Mouse (Mus musculus) C2C12 (cell line): ENCODE measurements around the gene Phip. TPM values are rescaled to one million over a fixed set of nuclear protein-coding genes. Genes with fewer than 3 reads are reported as not detected.

Experiments
- H3K27me3 ChIP-seq: one replicate; pipeline ENCODE4 v1.6.1; 2011; ENCODE audit not compliant: control insufficient read depth, insufficient read depth, insufficient read length
- H3K36me3 ChIP-seq: one replicate; pipeline ENCODE4 v1.6.1; 2011; ENCODE audit not compliant: control insufficient read depth, insufficient read depth
- H3K4me3 ChIP-seq: one replicate; pipeline ENCODE4 v1.5.1; 2011; ENCODE audit warnings: mild to moderate bottlenecking, control low read depth; ENCODE audit not compliant: poor library complexity, insufficient read depth, severe bottlenecking
- H3K79me2 ChIP-seq: one replicate; pipeline ENCODE4 v1.6.1; 2011; ENCODE audit not compliant: control insufficient read depth, insufficient read depth
- H3K79me3 ChIP-seq: one replicate; pipeline ENCODE4 v1.6.1; 2011; ENCODE audit warnings: low read depth, control low read depth
- H3ac ChIP-seq: one replicate; pipeline ENCODE3; 2011; ENCODE audit warnings: low read depth; ENCODE audit not compliant: control insufficient read depth, insufficient read length
- CEBPB ChIP-seq: IDR thresholded peaks from one replicate; pipeline ENCODE4 v1.6.1; 2011; ENCODE audit warnings: low read depth, mild to moderate bottlenecking, control low read depth, moderate library complexity
- CTCF ChIP-seq: IDR thresholded peaks from one replicate; pipeline ENCODE4 v1.5.1; 2011; ENCODE audit not compliant: control insufficient read depth, insufficient read depth, insufficient read length
- FOSL1 ChIP-seq: IDR thresholded peaks from one replicate; pipeline ENCODE4 v1.8.0; 2011; ENCODE audit warnings: mild to moderate bottlenecking, low read length; ENCODE audit not compliant: poor library complexity, insufficient read depth, severe bottlenecking
- MAX ChIP-seq: IDR thresholded peaks from one replicate; pipeline ENCODE4 v1.6.1; 2011; ENCODE audit warnings: mild to moderate bottlenecking, control low read depth
- MYOD1 ChIP-seq: IDR thresholded peaks from one replicate; pipeline ENCODE4 v1.6.1; 2011; ENCODE audit warnings: low read depth; ENCODE audit not compliant: control insufficient read depth, insufficient read length
- MYOG ChIP-seq: IDR thresholded peaks from one replicate; pipeline ENCODE4 v1.6.1; 2011; ENCODE audit not compliant: control insufficient read depth, insufficient read length; ENCODE audit errors: extremely low read depth
- USF1 ChIP-seq: IDR thresholded peaks from one replicate; pipeline ENCODE4 v1.6.1; 2011; ENCODE audit warnings: low read depth, mild to moderate bottlenecking, control low read depth, moderate library complexity
- polyA plus RNA-seq: library from polyadenylated mRNA; unstranded; fragments of >200 nt; fragmentation: generic; extraction: Trizol; gene quantifications from one replicate; pipeline ENCODE4 v1.2.1, GENCODE M21; 2012; ENCODE audit warnings: missing spikeins

Gene Phip
- polyA plus RNA-seq, 1 experiment = 3.6 TPM

GRCm38 (mm10) chr9:82952330-82952729 is 23.0 kb downstream of the Phip start:
- peaks cover 5% of the 10 kb centered on the region for H3K79me3 ChIP-seq
- H3K4me3 ChIP-seq = no peak overlapping the region
- H3ac ChIP-seq = no peak overlapping the region
- H3K36me3 ChIP-seq = peaks cover 39% of the 10 kb centered on the region
- peaks cover 41% of the 10 kb centered on the region for H3K79me2 ChIP-seq
- TF ChIP-seq MYOD1 (no peak), CEBPB (no peak), MAX (no peak), CTCF (no peak), MYOG (no peak), USF1 (no peak), FOSL1 (no peak)
- no peaks in the 10 kb centered on the region for H3K27me3 ChIP-seq

- no peak overlapping the region for H3ac ChIP-seq
- H3K79me2 ChIP-seq = peaks cover 47% of the 10 kb centered on the region
- H3K27me3 ChIP-seq = no peaks in the 10 kb centered on the region
- H3K4me3 ChIP-seq = no peak overlapping the region
- H3K36me3 ChIP-seq = peaks cover 31% of the 10 kb centered on the region
- H3K79me3 ChIP-seq = peaks cover 3% of the 10 kb centered on the region
- no peak for TF ChIP-seq MAX
- TF ChIP-seq CTCF = no peak
- TF ChIP-seq USF1 = no peak
These were observed 23.8 kb downstream of the Phip start for GRCm38 (mm10) chr9:82951435-82952004.

- Histone ChIP-seq H3K36me3 (peaks cover 83% of the 10 kb centered on the region), H3K27me3 (no peaks in the 10 kb centered on the region), H3K79me3 (no peaks in the 10 kb centered on the region), H3K4me3 (no peak overlapping the region), H3ac (no peak overlapping the region), H3K79me2 (no peaks in the 10 kb centered on the region)
- no peak for TF ChIP-seq MYOG
- no peak for TF ChIP-seq FOSL1
- no peak for TF ChIP-seq CEBPB
- TF ChIP-seq USF1 = no peak
- no peak for TF ChIP-seq MYOD1
- no peak for TF ChIP-seq CTCF
- no peak for TF ChIP-seq MAX
These were observed 68.1 kb downstream of the Phip start for GRCm38 (mm10) chr9:82907246-82907645.

- Histone ChIP-seq H3ac (no peak overlapping the region), H3K4me3 (no peak overlapping the region), H3K27me3 (no peaks in the 10 kb centered on the region), H3K36me3 (peaks cover 82% of the 10 kb centered on the region), H3K79me2 (no peaks in the 10 kb centered on the region), H3K79me3 (no peaks in the 10 kb centered on the region)
- TF ChIP-seq FOSL1 = no peak
- TF ChIP-seq MYOD1 = no peak
- TF ChIP-seq USF1 = no peak
- no peak for TF ChIP-seq MYOG
- no peak for TF ChIP-seq MAX
- TF ChIP-seq CEBPB = no peak
- no peak for TF ChIP-seq CTCF
These were observed 86.7 kb downstream of the Phip start for GRCm38 (mm10) chr9:82888645-82889044.

- H3ac ChIP-seq = no peak overlapping the region
- TF ChIP-seq MAX (no peak), CTCF (no peak), MYOD1 (no peak), FOSL1 (no peak), USF1 (no peak)
- no peaks in the 10 kb centered on the region for H3K79me2 ChIP-seq
- H3K79me3 ChIP-seq = no peaks in the 10 kb centered on the region
- peaks cover 91% of the 10 kb centered on the region for H3K36me3 ChIP-seq
- H3K4me3 ChIP-seq = no peak overlapping the region
- no peaks in the 10 kb centered on the region for H3K27me3 ChIP-seq
These were observed 91.1 kb downstream of the Phip start for GRCm38 (mm10) chr9:82884177-82884576.

- H3K79me2 ChIP-seq = no peaks in the 10 kb centered on the region
- peaks cover 96% of the 10 kb centered on the region for H3K36me3 ChIP-seq
- no peaks in the 10 kb centered on the region for H3K27me3 ChIP-seq
- no peak overlapping the region for H3K4me3 ChIP-seq
- no peak for TF ChIP-seq FOSL1
- TF ChIP-seq CTCF = no peak
- TF ChIP-seq USF1 = no peak
- TF ChIP-seq CEBPB = no peak
- TF ChIP-seq MYOG = no peak
- no peak for TF ChIP-seq MAX
- TF ChIP-seq MYOD1 = no peak
- no peak overlapping the region for H3ac ChIP-seq
- no peaks in the 10 kb centered on the region for H3K79me3 ChIP-seq
These were observed 98.2 kb downstream of the Phip start for GRCm38 (mm10) chr9:82877078-82877477.
